Mouse (Mus musculus) forelimb bud, embryonic 11.5 days (tissue): Measurements from ENCODE around the gene Gm3373.
"Not testable (repeated sequence)": the region's sequence is repeated elsewhere in the genome, so short reads cannot be mapped to it uniquely, and the experiment has no call there.

Experiments
- DNase-seq: peaks from one replicate; pipeline ENCODE4 v3.0.0-alpha.2; 2012; ENCODE audit warnings: low read depth, low spot score

The Gm3373 gene

GRCm38 (mm10) chr14:5741477-5741876, at the start of gene Gm3373:
Gm3373 (minus strand) TSS chr14:5741577.
- DNase-seq = not testable (repeated sequence)

GRCm38 (mm10) chr14:5687357-5687756, 54.0 kb downstream of the Gm3373 start, which contains the start of gene Gm9603:
Gm9603 (minus strand) TSS chr14:5687457.
- DNase-seq = not testable (repeated sequence)
